Mouse (Mus musculus): ENCODE data around the gene Epb41l4b. TPM values are rescaled to one million over a fixed set of nuclear protein-coding genes. Genes with fewer than 3 reads are reported as not detected.

The Epb41l4b gene
- polyA plus RNA-seq, 1 experiment from 2014 or later: 10.3 TPM

GRCm38 (mm10) chr4:57091363-57091762 is 51.9 kb downstream of the Epb41l4b start:
- Histone ChIP-seq H3K27me3 (replicated peaks; ENCODE audit: insufficient read depth, low read length) (no peaks in the 10 kb centered on the region), H3K9ac (replicated peaks; ENCODE audit: low read depth) (no peak overlapping the region), H3K27ac (ENCODE audit: low read length) (no peak overlapping the region), H3K9me3 (ENCODE audit: low read length) (no peaks in the 10 kb centered on the region), H3K36me3 (ENCODE audit: insufficient read depth, low read length) (no peaks in the 10 kb centered on the region), H3K4me3 (ENCODE audit: low read depth, low read length) (no peak overlapping the region), H3K4me1 (ENCODE audit: insufficient read depth, low read depth, low read length) (no peaks in the 10 kb centered on the region), H3K4me2 (replicated peaks; ENCODE audit: low read depth, low read length) (no peak overlapping the region)
- no peak for DNase-seq (ENCODE audit: low spot score)
- ATAC-seq: peak; percentile 53; the same call in 1 of the 2 replicates
- TF ChIP-seq EP300 (IDR thresholded peaks at IDR 0.05): no peak
- no peak for TF ChIP-seq CTCF (IDR thresholded peaks at IDR 0.05)
- WGBS: 63% methylated on average over 12 of the region's 12 CpGs

GRCm38 (mm10) chr4:57088301-57088700 is 54.9 kb downstream of the Epb41l4b start:
- Histone ChIP-seq H3K9ac (replicated peaks; ENCODE audit: low read depth) (no peak overlapping the region), H3K4me3 (ENCODE audit: low read depth, low read length) (no peak overlapping the region), H3K27me3 (replicated peaks; ENCODE audit: insufficient read depth, low read length) (no peaks in the 10 kb centered on the region), H3K36me3 (ENCODE audit: insufficient read depth, low read length) (no peaks in the 10 kb centered on the region), H3K9me3 (ENCODE audit: low read length) (no peaks in the 10 kb centered on the region), H3K27ac (ENCODE audit: low read length) (no peak overlapping the region), H3K4me2 (replicated peaks; ENCODE audit: low read depth, low read length) (no peak overlapping the region), H3K4me1 (ENCODE audit: insufficient read depth, low read depth, low read length) (no peaks in the 10 kb centered on the region)
- 63% methylated on average over 4 of the region's 4 CpGs for WGBS
- DNase-seq (ENCODE audit: low spot score) (no peak), ATAC-seq (no peak)
- TF ChIP-seq EP300 (IDR thresholded peaks at IDR 0.05) (no peak), CTCF (IDR thresholded peaks at IDR 0.05) (no peak)

DNA sequence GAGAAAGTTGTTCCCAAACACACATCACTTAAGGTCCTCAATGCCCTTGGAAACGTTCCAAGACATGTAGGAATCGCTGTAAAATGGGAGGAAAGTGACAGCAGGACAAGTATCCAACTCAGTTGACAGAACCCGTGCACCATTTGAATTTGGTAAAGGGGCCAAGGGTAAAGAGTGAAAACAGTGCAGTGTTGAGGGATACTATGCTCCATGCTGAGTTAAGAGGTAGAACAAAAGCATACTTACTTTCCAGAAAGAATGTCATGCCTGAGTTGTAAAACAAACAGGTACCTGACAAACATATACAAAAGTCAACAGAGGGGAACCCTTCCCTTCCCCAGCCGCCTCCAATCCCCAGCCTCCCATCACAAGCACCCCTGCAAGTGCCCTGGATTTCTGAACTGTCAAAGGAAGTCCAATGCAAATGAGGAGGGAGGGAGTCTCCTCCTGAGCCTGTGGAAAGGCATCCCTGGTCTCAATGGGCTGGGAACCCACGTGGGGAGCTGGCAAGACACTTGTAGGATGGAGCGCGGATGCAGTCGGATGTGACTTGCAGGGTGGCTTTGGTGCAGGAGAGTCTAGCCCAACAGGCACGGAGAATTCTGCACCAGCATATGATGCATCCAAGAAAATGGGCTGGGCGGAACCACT is 57.4 kb downstream of the Epb41l4b start:
- ATAC-seq (peak; percentile 37), DNase-seq (ENCODE audit: low spot score) (no peak)
- H3K27me3 ChIP-seq (replicated peaks; ENCODE audit: insufficient read depth, low read length): no peaks in the 10 kb centered on the region
- no peaks in the 10 kb centered on the region for H3K9me3 ChIP-seq (ENCODE audit: low read length)
- H3K4me1 ChIP-seq (ENCODE audit: insufficient read depth, low read depth, low read length): no peaks in the 10 kb centered on the region
- 49% methylated on average over 10 of the region's 10 CpGs for WGBS
- TF ChIP-seq CTCF (IDR thresholded peaks at IDR 0.05) (no peak), EP300 (IDR thresholded peaks at IDR 0.05) (no peak)
- H3K36me3 ChIP-seq (ENCODE audit: insufficient read depth, low read length): no peaks in the 10 kb centered on the region
- no peak overlapping the region for H3K4me2 ChIP-seq (replicated peaks; ENCODE audit: low read depth, low read length)
- no peak overlapping the region for H3K4me3 ChIP-seq (ENCODE audit: low read depth, low read length)
- H3K9ac ChIP-seq (replicated peaks; ENCODE audit: low read depth): no peak overlapping the region
- H3K27ac ChIP-seq (ENCODE audit: low read length): no peak overlapping the region

- 57% methylated on average over 11 of the region's 11 CpGs for whole genome bisulfite sequencing
- no peaks in the 10 kb centered on the region for H3K4me1 ChIP-seq (ENCODE audit: insufficient read depth, low read depth, low read length)
- ATAC-seq (0 out of 2 replicates have a peak, but pooled peaks have one; percentile 42), DNase-seq (ENCODE audit: low spot score) (no peak)
- TF ChIP-seq EP300 (IDR thresholded peaks at IDR 0.05): no peak
- no peak for TF ChIP-seq CTCF (IDR thresholded peaks at IDR 0.05)
- H3K4me2 ChIP-seq (replicated peaks; ENCODE audit: low read depth, low read length): no peak overlapping the region
- H3K27ac ChIP-seq (ENCODE audit: low read length): no peak overlapping the region
- no peaks in the 10 kb centered on the region for H3K9me3 ChIP-seq (ENCODE audit: low read length)
- H3K4me3 ChIP-seq (ENCODE audit: low read depth, low read length): no peak overlapping the region
- no peaks in the 10 kb centered on the region for H3K27me3 ChIP-seq (replicated peaks; ENCODE audit: insufficient read depth, low read length)
- H3K36me3 ChIP-seq (ENCODE audit: insufficient read depth, low read length): no peaks in the 10 kb centered on the region
- no peak overlapping the region for H3K9ac ChIP-seq (replicated peaks; ENCODE audit: low read depth)
These were observed 59.6 kb downstream of the Epb41l4b start for GRCm38 (mm10) chr4:57083653-57084052.

DNA sequence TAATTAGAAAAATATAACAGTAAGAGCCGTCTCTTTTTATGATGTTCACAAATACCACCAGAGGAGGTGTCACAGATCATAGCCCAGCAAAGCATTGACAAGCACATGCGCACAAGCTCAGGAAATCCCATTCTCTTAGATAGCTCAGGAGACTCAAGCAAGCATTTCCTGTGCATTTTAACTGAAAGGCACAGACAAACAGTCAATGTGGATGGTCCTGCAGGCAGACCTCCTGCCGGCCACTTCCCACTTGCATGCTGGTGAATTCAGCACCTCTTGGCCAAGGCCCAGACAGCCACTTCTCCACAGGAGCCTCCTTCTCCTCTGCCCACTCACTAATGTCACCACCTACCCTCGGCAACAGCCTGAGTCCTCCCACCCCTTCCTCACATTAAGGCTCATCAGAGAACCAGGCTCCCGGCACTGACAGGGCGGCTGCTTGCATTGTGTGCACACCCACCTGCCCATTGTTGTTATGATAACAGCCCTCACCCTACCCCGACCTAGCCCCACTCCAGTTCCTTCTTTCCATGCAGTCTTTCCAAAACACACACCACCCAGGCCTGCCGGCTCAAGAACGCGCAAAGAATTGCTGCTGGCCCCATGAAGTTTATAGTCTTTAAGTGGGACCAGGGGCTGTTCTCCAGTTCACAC is 60.3 kb downstream of the Epb41l4b start:
- TF ChIP-seq CTCF (IDR thresholded peaks at IDR 0.05): no peak
- no peak for TF ChIP-seq EP300 (IDR thresholded peaks at IDR 0.05)
- Histone ChIP-seq H3K4me3 (ENCODE audit: low read depth, low read length) (no peak overlapping the region), H3K36me3 (ENCODE audit: insufficient read depth, low read length) (no peaks in the 10 kb centered on the region), H3K27me3 (replicated peaks; ENCODE audit: insufficient read depth, low read length) (no peaks in the 10 kb centered on the region), H3K27ac (ENCODE audit: low read length) (no peak overlapping the region), H3K4me1 (ENCODE audit: insufficient read depth, low read depth, low read length) (no peaks in the 10 kb centered on the region), H3K9me3 (ENCODE audit: low read length) (no peaks in the 10 kb centered on the region), H3K9ac (replicated peaks; ENCODE audit: low read depth) (no peak overlapping the region), H3K4me2 (replicated peaks; ENCODE audit: low read depth, low read length) (no peak overlapping the region)
- ATAC-seq (peak; percentile 11; the same call in 1 of the 2 replicates), DNase-seq (ENCODE audit: low spot score) (peak; percentile 28)
- WGBS: 42% methylated on average over 10 of the region's 10 CpGs

DNA sequence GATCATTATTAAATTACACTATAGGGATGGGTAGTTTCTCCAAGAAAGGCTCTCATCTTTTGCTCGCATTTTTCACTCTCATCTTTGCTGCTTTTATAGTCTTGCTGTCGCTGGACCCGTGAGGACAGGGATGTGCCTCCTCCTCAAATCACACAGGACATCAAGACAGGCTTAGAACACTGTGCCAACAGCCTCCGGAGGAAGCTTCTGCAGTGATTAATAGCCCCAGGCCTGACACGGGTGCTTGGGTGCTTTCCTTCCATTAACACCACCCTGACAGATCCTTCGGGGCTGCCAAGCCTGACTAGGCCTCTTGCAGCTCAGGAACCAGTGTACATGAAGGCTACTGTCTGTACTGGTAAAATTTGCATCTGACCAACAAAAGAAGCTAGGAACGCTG is 61.8 kb downstream of the Epb41l4b start:
- no peak for TF ChIP-seq EP300 (IDR thresholded peaks at IDR 0.05)
- TF ChIP-seq CTCF (IDR thresholded peaks at IDR 0.05): no peak
- ATAC-seq (no peak), DNase-seq (ENCODE audit: low spot score) (no peak)
- H3K36me3 ChIP-seq (ENCODE audit: insufficient read depth, low read length): no peaks in the 10 kb centered on the region
- no peaks in the 10 kb centered on the region for H3K27me3 ChIP-seq (replicated peaks; ENCODE audit: insufficient read depth, low read length)
- H3K4me3 ChIP-seq (ENCODE audit: low read depth, low read length): no peak overlapping the region
- WGBS: 56% methylated on average over 7 of the region's 7 CpGs
- no peaks in the 10 kb centered on the region for H3K9me3 ChIP-seq (ENCODE audit: low read length)
- no peak overlapping the region for H3K4me2 ChIP-seq (replicated peaks; ENCODE audit: low read depth, low read length)
- H3K27ac ChIP-seq (ENCODE audit: low read length): no peak overlapping the region
- H3K4me1 ChIP-seq (ENCODE audit: insufficient read depth, low read depth, low read length): no peaks in the 10 kb centered on the region
- no peak overlapping the region for H3K9ac ChIP-seq (replicated peaks; ENCODE audit: low read depth)

Data from lung, postnatal 0 days (tissue).